Mouse (Mus musculus): ENCODE results near the gene Banp. TPM values are rescaled to one million over a fixed set of nuclear protein-coding genes. Genes with fewer than 3 reads are reported as not detected.

Gene Banp
- polyA plus RNA-seq, 1 experiment from 2014 or later, result 45.2 TPM

DNA sequence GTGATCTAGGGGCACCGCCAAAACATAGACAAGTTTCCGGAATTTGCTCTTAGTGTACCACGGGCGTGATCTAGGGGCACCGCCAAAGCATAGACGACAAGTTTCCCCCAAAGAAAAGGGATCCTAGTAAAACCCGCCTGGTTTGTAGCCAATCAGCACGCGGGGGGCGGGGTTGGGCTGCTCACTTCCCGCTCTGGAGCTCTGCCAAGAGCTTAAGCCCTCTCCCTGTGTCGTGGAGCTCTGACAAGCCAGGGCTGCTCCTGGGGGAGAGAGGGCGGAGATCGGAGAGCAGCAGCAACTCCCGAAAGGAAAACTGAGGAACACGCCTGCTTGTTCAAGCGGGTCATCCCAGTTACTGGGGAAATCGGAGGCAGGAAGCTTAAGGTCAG lies 1.8 kb upstream of the Banp start:
- ChIA-PET POLR2A (interaction anchor here (1.7 kb wide), 1 partner anchor 13 kb away, joined by 4 read pairs; no protein-coding TSS in a partner anchor), CTCF (interaction anchor here (0.9 to 1.4 kb wide), 3 partner anchors 13 to 22 kb away, joined by 4 to 6 read pairs (median 4); no protein-coding TSS in a partner anchor)
- TF ChIP-seq CTCF (IDR thresholded peaks at IDR 0.05), result no peak
- H3K27me3 ChIP-seq, result no peaks in the 10 kb centered on the region
- in situ Hi-C loops (cut with MboI; ENCODE audit: low pct_unique_long_range_greater_than_20kb), result loop anchor here (25.0 kb wide), 1 partner anchor 235 kb away; no protein-coding TSS in a partner anchor
- ATAC-seq, result no peak
- no peak for DNase-seq (ENCODE audit: low read depth, low spot score)

- in situ Hi-C loops (cut with MboI; ENCODE audit: low pct_unique_long_range_greater_than_20kb), result loop anchor here (25.0 kb wide), 1 partner anchor 236 kb away; no protein-coding TSS in a partner anchor
- POLR2A ChIA-PET, result interaction anchor here (1.7 kb wide), 1 partner anchor 14 kb away, joined by 4 read pairs; no protein-coding TSS in a partner anchor
- no peak for DNase-seq (ENCODE audit: low read depth, low spot score)
- no peak for ATAC-seq
- no peaks in the 10 kb centered on the region for H3K27me3 ChIP-seq
- CTCF ChIA-PET, result interaction anchor here (0.9 to 1.4 kb wide), 3 partner anchors 14 to 23 kb away, joined by 4 to 6 read pairs (median 4); no protein-coding TSS in a partner anchor
- TF ChIP-seq CTCF (IDR thresholded peaks at IDR 0.05), result no peak
These were observed 1.0 kb upstream of the Banp start for GRCm38 (mm10) chr8:121948321-121949145.

- POLR2A ChIA-PET, result no interaction called here
- CTCF ChIA-PET, result no interaction called here
- no peaks in the 10 kb centered on the region for H3K27me3 ChIP-seq
- in situ Hi-C loops (cut with MboI; ENCODE audit: low pct_unique_long_range_greater_than_20kb), result loop anchor here (25.0 kb wide), 1 partner anchor 238 kb away; no protein-coding TSS in a partner anchor
- DNase-seq (ENCODE audit: low read depth, low spot score) (peak; percentile 98), ATAC-seq (peak; percentile 78)
- no peak for TF ChIP-seq CTCF (IDR thresholded peaks at IDR 0.05)
These were observed 595 bp downstream of the Banp start for GRCm38 (mm10) chr8:121949941-121950748.

DNA sequence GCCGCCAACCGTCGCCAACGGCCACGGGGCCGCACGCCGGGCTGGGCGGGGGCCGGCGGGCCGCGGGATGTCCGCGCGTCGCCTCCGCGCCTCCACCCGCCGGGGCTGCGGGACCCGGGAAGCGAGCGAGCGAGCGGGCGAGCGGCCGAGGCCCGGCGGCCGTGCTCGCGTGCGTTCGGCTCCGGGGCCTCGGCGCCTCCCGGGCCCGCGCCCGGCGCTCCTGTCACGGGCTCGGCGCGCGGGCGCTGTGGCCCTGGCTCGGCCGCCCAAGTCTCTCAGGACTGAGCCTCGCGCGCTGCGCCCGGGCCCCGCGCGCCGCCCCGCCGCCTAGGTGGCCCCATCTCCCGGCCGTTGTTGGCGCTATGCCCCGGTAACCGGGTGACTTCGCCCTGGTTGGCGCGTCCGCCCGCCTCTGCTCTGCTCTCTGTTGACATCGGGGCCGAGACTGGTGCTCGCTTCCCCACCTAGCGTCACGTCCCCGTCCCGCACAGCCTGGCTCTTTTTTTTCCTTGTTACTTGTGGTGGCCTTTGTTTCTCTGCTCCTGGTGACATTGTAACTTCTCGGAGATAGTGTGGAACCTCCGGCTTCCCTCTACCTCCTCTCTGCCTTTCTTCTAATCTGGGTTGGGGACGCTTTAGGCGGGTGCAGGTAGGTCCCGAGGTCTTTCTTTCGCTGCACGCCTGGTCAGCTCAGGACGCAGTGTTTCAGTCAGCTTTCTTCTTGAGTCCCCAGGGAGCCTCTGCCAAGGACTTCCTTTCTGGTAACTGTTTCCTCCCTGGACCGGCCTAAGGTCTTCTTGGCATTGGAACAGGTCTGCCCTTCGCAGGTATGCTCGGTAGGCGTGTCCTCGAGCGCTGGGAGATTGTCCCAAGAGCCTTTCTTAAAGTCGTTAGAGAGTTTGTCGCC lies 1.5 kb downstream of the Banp start:
- in situ Hi-C loops (cut with MboI; ENCODE audit: low pct_unique_long_range_greater_than_20kb), result no loop called here
- CTCF ChIA-PET, result no interaction called here
- ATAC-seq (no peak), DNase-seq (ENCODE audit: low read depth, low spot score) (no peak)
- no peaks in the 10 kb centered on the region for H3K27me3 ChIP-seq
- POLR2A ChIA-PET, result no interaction called here
- TF ChIP-seq CTCF (IDR thresholded peaks at IDR 0.05), result no peak

GRCm38 (mm10) chr8:121951656-121952009 lies 2.1 kb downstream of the Banp start:
- ChIA-PET CTCF (no interaction called here), POLR2A (no interaction called here)
- ATAC-seq (no peak), DNase-seq (ENCODE audit: low read depth, low spot score) (no peak)
- TF ChIP-seq CTCF (IDR thresholded peaks at IDR 0.05), result no peak
- in situ Hi-C loops (cut with MboI; ENCODE audit: low pct_unique_long_range_greater_than_20kb), result no loop called here
- no peaks in the 10 kb centered on the region for H3K27me3 ChIP-seq

DNA sequence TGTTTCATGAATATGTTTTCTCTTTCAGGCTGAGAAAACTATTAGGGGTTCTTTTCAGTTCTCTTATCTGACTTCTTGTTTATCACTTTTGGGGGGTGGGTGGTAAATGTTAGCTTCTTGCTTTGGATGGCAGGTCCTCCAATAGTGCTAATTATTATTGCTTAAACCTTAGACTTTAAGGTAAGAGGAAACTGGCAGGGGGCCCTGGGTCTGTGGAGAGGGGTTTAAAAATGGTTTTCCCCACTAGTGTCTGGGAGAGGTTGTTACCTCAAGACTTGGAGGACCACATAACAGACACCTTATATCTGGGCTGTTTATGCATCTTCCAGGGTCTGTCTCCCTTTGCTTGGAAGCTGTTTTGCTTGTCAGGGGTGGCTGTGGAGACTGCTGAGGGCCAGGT lies 2.6 kb downstream of the Banp start:
- no peaks in the 10 kb centered on the region for H3K27me3 ChIP-seq
- ChIA-PET CTCF (interaction anchor here (0.9 to 1.7 kb wide), 4 partner anchors 10 to 102 kb away, joined by 3 to 5 read pairs (median 3); no protein-coding TSS in a partner anchor), POLR2A (interaction anchor here (1.3 kb wide), 1 partner anchor 12 kb away, joined by 5 read pairs; no protein-coding TSS in a partner anchor)
- no peak for ATAC-seq
- DNase-seq (ENCODE audit: low read depth, low spot score), result no peak
- in situ Hi-C loops (cut with MboI; ENCODE audit: low pct_unique_long_range_greater_than_20kb), result no loop called here
- no peak for TF ChIP-seq CTCF (IDR thresholded peaks at IDR 0.05)

DNA sequence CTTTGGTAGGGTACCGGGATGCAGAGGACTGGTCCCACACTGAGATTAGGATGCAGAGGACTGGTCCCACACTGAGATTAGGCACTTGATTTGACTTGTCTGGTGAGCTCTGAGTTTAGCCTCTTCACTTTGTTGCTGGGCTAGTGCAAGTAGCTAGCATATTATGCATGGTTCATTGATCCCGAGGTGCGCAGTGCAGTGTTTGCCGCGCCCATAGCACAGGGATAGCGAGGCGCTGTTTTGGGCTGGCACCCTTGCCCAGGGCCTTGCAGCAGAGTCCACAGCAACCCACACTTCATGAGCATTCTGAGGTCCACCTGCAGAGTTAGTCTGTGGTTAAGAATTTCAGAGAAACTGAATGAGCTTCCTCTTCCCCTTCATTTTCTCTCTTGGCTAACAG lies 3.2 kb downstream of the Banp start:
- no peaks in the 10 kb centered on the region for H3K27me3 ChIP-seq
- ATAC-seq (no peak), DNase-seq (ENCODE audit: low read depth, low spot score) (no peak)
- ChIA-PET POLR2A (interaction anchor here (1.0 to 1.3 kb wide), 2 partner anchors 11 to 15 kb away, joined by 3 to 5 read pairs; no protein-coding TSS in a partner anchor), CTCF (interaction anchor here (0.6 to 1.7 kb wide), 6 partner anchors 9 to 103 kb away, joined by 3 to 5 read pairs (median 3); no protein-coding TSS in a partner anchor)
- TF ChIP-seq CTCF (IDR thresholded peaks at IDR 0.05), result no peak
- in situ Hi-C loops (cut with MboI; ENCODE audit: low pct_unique_long_range_greater_than_20kb), result no loop called here

DNA sequence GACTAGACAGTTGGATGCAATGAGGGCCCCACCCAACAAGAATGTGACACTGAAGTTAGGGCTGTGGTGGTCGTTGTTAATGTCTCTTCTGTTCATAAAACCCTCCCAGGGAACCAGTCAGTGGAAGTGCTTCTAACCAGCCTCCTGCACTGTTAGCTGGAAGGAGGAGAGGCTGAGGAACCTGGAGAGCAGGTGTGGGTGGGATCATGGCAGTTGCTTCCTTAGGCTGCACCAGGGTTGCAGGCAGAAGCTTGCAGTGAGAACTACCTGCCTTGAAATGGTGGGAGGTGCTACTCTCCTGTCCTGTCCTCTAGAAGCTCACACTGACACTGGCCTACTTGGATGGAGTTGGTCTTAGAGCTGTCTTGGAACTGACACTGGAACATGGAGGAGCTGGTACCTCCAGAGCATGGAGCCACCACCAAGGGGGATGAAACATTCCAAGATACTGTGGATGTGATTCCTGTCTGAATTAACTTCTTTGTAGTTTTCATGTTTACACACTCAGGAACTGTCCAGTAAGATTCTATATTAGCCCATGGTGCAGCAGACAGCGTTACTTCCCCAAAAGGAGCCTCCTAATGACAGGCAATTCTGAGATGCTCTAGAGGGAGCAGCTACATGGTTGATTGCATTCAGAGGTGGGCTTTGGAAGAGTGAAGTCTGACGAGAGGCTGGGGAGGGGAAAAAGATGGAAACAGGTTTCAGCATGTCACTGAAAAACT lies 4.4 kb downstream of the Banp start:
- in situ Hi-C loops (cut with MboI; ENCODE audit: low pct_unique_long_range_greater_than_20kb), result no loop called here
- CTCF ChIA-PET, result interaction anchor here (0.9 to 1.7 kb wide), 3 partner anchors 8 to 20 kb away, joined by 3 to 5 read pairs (median 3); no protein-coding TSS in a partner anchor
- no peak for TF ChIP-seq CTCF (IDR thresholded peaks at IDR 0.05)
- no peak for DNase-seq (ENCODE audit: low read depth, low spot score)
- H3K27me3 ChIP-seq, result no peaks in the 10 kb centered on the region
- POLR2A ChIA-PET, result interaction anchor here (0.8 to 1.0 kb wide), 2 partner anchors 14 to 197 kb away, joined by 3 read pairs; no protein-coding TSS in a partner anchor
- ATAC-seq, result no peak

DNA sequence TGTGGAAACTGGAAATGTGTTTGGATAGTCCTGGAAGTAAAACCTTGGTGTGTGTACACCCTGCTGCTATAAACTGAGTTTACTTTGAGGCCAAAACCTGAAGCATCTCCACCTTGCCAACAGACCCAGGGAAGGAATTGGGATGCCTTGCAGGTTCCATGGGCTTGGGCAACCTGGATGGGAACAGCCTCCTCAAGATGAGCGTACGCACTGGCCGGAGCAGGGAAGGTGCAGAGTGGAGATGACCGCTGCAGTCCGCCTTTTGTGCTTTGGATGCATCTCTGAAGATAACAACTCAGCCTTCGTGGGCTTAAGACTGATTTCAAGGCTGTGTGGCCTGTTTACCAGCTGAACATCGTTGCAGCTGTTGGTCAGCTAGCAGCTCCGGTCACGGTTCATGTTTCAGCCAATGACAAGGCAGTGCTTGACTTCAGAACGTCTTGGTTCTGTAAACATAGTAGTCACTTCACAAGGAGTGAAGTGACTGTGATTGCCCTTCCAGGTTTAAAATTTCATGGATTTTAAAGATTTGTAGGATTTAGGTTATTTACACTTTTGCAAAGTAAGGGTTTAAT lies 5.5 kb downstream of the Banp start:
- ATAC-seq, result no peak
- H3K27me3 ChIP-seq, result no peaks in the 10 kb centered on the region
- TF ChIP-seq CTCF (IDR thresholded peaks at IDR 0.05), result no peak
- CTCF ChIA-PET, result no interaction called here
- in situ Hi-C loops (cut with MboI; ENCODE audit: low pct_unique_long_range_greater_than_20kb), result no loop called here
- POLR2A ChIA-PET, result no interaction called here
- DNase-seq (ENCODE audit: low read depth, low spot score), result no peak
